Mouse (Mus musculus) embryonic stem cell, embryonic (primary cell): Measurements from ENCODE around the gene Atp5b.

Experiments
- CTCF ChIA-PET, 4 experiments: fragments of 300-600 bp in 2 of 4; fragments of 350-600 bp in 2 of 4; sonication (Branson Sonifier 250); formaldehyde crosslinking; loops; one replicate each; lab custom pipeline; 2022; ENCODE audit warnings: inconsistent platforms in 2 of 4; lab: Charles Lee
- POLR2A ChIA-PET, 4 experiments: fragments of 300-600 bp in 2 of 4; fragments of 350-600 bp in 2 of 4; sonication (Branson Sonifier 250); formaldehyde crosslinking; loops; one replicate each; lab custom pipeline; 2022; ENCODE audit warnings: antibody characterized with exemption in 4 of 4, inconsistent platforms in 1 of 4; lab: Charles Lee

The Atp5b gene

DNA sequence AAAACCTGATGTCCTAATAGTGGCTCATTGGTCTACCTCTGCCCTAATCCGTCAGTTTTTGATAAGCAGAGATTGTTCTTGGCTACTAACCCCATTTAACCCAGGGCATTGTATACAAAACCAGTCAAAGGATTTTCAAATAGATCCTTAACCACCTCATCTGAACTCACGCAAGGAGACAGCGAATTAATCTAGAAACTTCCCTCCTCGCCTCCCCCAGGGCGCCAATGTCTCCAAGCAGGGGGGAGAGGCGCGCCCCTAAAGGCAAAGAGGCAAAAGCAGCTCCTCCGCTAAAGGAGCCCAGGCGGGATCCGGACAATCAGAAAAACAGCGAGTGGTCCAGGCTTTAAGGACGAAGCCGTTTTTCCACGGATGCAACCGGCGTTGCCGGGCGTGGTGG lies 24.9 kb upstream of the Atp5b start:
- CTCF ChIA-PET: interaction anchor here in 1 of 4 experiments (1.0 kb wide), 1 partner anchor 33 kb away, joined by 3 read pairs; the partner anchor contains the start of gene Baz2a

DNA sequence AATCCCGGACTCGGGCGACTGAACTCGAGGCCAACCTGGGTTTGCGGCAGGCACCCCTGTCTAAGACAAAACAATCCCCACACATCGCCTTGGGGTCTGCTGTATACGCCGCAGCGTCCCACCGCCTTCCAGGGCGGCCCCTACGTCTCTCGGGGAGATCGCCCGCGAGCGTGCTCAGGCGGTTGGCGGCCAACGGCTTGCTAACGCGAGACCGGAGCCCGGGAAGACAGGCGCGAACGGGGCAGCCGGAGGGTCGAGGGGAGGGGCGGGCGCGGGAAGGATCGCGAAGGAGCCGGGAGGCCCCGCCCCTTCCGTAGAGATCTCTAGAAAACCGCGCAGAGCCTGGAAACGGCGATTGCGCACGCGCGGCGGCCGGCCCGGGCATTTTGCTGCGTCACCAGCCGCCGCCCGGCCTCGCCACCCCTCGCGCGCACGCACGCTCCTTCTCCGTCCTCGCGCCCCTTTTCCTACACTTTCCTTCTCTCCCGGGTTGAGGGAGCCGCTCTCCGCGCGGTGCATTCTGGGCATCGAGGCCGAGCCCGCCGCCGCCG lies 24.4 kb upstream of the Atp5b start, which contains the start of gene Ptges3:
Ptges3 (plus strand) TSS at position 354 of the 551 bp plus-strand sequence.
- ChIA-PET CTCF (interaction anchor here in 2 of 4 experiments (0.5 to 1.0 kb wide), 2 partner anchors 32 to 687 kb away, joined by 3 to 4 read pairs; partner anchors contain the start of gene Baz2a (in 1 of the 2)), POLR2A (interaction anchor here (0.7 to 17.4 kb wide), 23 partner anchors 9 to 352 kb away, joined by 3 to 755 read pairs (median 5); partner anchors contain the start of genes Naca (in 3 of the 4), Atp5b (in 2 of the 4), Baz2a (in 1 of the 4) and Gls2 (in 1 of the 4))

More for the DNA sequence above, 24.9 kb upstream of the Atp5b start:
- POLR2A ChIA-PET: interaction anchor here (0.7 to 17.4 kb wide), 19 partner anchors 8 to 353 kb away, joined by 3 to 755 read pairs (median 5); partner anchors contain the start of genes Naca (in 3 of the 4), Atp5b (in 2 of the 4), Baz2a (in 1 of the 4) and Gls2 (in 1 of the 4)

DNA sequence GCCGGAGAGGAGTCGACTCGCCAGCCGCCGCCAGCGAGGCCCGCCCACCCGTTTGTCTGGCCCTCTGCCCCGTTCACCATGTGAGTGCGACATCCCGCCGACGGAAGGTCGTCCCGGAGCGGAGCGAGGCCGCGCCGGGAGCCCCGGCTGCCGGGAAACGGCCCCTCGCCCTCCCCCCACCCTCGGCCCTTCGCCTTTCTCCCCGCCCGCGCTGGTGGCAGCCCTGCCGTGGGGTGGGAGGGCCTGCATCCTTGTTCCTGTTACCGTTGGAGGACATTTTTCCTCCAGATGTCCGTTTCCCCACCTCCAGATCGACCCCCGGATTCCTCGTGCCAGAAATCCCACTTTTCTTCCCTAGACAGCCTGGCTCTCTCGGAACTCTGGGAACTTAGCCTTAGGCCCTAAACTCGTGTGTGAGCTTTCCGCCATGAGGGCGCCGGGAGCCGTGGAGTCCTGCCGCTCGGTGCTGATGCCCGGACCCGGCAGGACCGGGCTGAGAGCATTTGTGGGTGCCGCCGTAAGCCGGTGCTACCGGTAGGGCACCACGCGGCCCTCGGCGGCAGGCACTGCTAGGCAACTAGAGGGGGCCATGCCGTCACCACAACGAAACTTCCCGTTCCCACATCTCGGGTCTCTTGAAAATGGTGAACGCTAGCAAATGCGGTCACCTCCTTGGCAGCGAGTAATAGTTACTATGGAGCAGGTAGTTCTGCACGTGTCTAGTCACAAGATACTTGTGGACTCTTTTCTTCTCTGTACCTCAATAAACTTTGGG lies 23.7 kb upstream of the Atp5b start:
- CTCF ChIA-PET: interaction anchor here in 1 of 4 experiments (0.5 kb wide), 1 partner anchor 686 kb away, joined by 4 read pairs; no protein-coding TSS in a partner anchor
- POLR2A ChIA-PET: interaction anchor here in 2 of 4 experiments (1.0 to 17.4 kb wide), 10 partner anchors 11 to 263 kb away, joined by 3 to 336 read pairs (median 16); partner anchors contain the start of genes Atp5b (in 2 of the 2), Naca (in 2 of the 2), Baz2a (in 1 of the 2) and Cnpy2 (in 1 of the 2)

DNA sequence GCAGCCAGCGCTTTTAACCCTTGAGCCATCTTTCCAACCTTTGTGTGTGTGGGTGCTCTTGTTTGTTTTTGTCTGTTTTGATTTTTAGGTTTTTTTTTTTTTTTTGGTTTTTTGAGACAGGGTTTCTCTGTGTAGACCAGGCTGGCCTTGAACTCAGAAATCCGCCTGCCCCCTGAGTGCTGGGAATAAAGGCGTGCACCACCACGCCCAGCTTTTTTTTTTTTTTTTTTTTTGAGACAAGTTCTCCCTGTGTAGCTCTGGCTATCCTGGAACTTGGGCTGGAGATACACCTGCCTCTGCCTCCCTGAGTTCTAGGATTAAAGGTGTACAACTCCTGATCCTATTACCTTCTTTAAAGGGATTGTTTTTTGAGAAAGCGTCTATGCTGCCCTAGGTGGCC lies 22.0 kb upstream of the Atp5b start:
- ChIA-PET CTCF (interaction anchor here (0.5 to 0.7 kb wide), 6 partner anchors 22 to 298 kb away, joined by 3 to 8 read pairs (median 4); no protein-coding TSS in a partner anchor), POLR2A (interaction anchor here (0.5 to 9.5 kb wide), 53 partner anchors 8 to 847 kb away, joined by 3 to 109 read pairs (median 5); partner anchors contain the start of genes Atp5b (in 3 of the 4), Baz2a (in 2 of the 4), Gls2 (in 2 of the 4) and Naca (in 2 of the 4))

DNA sequence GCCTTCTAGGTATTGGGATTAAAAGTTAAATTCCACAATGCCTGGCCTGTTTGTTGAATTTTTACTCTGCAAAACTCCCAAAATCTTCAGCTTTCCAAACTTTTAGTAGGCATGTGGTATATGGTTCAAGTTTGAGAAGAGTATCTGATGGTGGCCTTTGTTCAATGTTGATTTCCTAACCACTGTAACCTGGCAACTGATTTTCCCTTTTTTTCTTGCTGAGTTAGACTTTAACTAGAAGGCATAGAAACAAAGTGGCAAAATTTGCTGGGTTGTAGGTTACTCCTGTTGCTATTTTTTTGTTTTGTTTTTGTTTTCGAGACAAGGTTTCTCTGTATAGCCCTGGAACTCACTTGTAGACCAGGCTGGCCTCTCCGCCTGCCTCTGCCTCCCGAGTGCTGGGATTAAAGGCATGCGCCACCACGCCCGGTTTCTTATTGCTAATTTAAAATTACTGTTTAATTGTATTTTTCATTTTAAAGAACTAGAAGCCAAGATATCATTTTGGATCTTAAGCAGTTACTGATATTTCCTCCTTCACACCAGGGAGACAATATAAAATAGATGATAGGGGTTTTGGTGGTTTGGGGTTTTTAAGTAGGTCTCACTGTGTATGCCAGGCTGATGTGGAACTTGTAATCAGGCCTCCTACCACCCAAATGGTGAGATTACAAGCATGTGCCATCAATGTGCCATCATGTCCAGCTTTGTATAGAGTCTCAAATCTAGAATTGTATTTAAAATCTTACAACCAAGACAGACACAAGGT lies 20.7 kb upstream of the Atp5b start:
- ChIA-PET POLR2A (interaction anchor here (0.6 to 9.5 kb wide), 26 partner anchors 8 to 561 kb away, joined by 3 to 109 read pairs (median 11); partner anchors contain the start of genes Atp5b (in 2 of the 4), Naca (in 2 of the 4), Baz2a (in 1 of the 4) and Gls2 (in 1 of the 4)), CTCF (interaction anchor here in 1 of 4 experiments (0.6 kb wide), 1 partner anchor 78 kb away, joined by 3 read pairs; no protein-coding TSS in a partner anchor)

DNA sequence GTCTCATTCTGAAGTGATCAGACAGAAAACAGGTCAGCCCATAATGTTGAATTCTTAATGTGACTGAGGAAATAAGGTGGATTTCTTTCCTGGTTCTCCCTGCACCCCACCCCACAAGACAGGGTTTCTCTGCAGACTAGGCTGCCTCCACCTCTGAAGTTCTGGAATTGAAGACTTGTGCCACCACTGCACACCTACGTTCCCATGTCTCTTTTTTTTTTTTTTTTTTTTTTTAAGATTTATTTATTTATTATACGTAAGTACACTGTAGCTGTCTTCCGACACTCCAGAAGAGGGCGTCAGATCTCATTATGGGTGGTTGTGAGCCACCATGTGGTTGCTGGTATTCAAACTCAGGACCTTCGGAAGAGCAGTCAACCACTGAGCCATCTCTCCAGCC lies 17.0 kb upstream of the Atp5b start:
- ChIA-PET POLR2A (interaction anchor here in 3 of 4 experiments (0.6 to 9.5 kb wide), 17 partner anchors 8 to 925 kb away, joined by 3 to 109 read pairs (median 5); partner anchors contain the start of genes Atp5b (in 3 of the 3) and Naca (in 1 of the 3)), CTCF (interaction anchor here in 3 of 4 experiments (0.6 to 0.7 kb wide), 6 partner anchors 31 to 434 kb away, joined by 3 to 7 read pairs (median 4); partner anchors contain the start of gene Pan2 (in 1 of the 3))

DNA sequence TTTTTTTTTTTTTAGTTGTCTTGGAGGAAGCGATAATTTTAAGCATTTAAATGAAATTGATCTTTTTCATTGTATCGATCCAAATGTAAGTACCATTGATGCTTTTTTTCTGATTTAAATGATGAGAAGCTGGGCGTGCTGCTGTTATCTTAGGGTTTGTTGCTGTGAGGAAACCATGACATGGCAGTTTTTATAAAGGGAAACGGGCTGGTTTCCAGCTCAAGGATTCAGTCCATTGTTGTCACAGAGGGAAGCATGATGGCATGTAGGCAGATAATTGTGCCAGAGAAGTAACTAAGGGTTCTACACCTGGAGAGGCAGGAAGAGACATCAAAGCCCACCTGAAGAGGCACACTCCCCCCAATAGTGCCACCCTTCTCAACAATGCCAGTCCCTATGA lies 13.9 kb upstream of the Atp5b start:
- ChIA-PET POLR2A (interaction anchor here (0.6 to 11.8 kb wide), 31 partner anchors 8 to 401 kb away, joined by 3 to 302 read pairs (median 5); partner anchors contain the start of genes Atp5b (in 3 of the 4), Baz2a (in 2 of the 4), Naca (in 2 of the 4) and Gls2 (in 1 of the 4)), CTCF (interaction anchor here (0.6 to 1.3 kb wide), 6 partner anchors 21 to 600 kb away, joined by 3 to 7 read pairs (median 3); partner anchors contain the start of gene Baz2a (in 1 of the 4))

DNA sequence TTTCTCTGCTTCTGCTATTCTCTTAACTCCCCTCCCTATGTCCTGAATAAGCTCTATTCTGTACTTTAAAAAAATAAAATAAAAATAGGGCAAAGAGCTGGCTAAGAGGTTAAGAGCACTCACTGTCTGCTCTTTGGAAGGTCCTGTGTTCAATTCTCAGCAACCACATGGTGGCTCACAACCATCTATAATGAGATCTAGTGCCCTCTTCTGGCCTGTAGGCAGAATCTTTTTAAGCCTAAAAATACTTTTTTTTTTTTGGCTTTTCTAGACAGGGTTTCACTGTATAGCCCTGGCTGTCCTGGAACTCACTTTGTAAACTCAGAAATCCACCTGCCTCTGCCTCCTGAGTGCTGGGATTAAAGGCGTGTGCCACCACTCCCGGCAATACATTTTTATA lies 12.6 kb upstream of the Atp5b start:
- CTCF ChIA-PET: interaction anchor here (0.6 to 1.3 kb wide), 4 partner anchors 9 to 402 kb away, joined by 3 to 7 read pairs (median 4); partner anchors contain the start of genes Baz2a (in 2 of the 4) and Nab2 (in 1 of the 4)
- POLR2A ChIA-PET: interaction anchor here in 2 of 4 experiments (0.6 to 11.8 kb wide), 19 partner anchors 8 to 220 kb away, joined by 3 to 302 read pairs (median 7); partner anchors contain the start of genes Atp5b (in 2 of the 2), Baz2a (in 1 of the 2) and Naca (in 1 of the 2)

DNA sequence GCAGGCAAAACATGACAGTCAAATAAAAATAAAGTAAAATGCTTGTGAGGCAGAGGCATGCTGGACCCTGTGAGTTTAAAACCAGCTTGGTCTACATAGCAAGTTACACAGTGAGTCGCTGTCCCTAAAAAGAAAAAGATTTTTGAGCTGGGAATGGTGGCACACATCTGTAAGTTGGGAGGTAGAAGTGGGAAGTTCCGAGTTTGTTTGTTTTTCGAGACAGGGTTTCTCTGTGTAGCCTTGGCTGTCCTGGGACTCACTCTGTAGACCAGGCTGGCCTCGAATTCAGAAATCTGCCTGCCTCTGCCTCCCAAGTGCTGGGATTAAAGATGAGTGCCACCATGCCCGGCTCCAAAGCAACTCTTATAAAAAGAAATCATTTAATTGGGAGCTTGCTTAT lies 4.8 kb upstream of the Atp5b start:
- POLR2A ChIA-PET: interaction anchor here (0.9 to 11.8 kb wide), 33 partner anchors 8 to 206 kb away, joined by 3 to 302 read pairs (median 5); partner anchors contain the start of genes Baz2a (in 2 of the 4), Gls2 (in 2 of the 4), Naca (in 2 of the 4) and Atp5b (in 1 of the 4)
- CTCF ChIA-PET: interaction anchor here (0.7 to 2.3 kb wide), 5 partner anchors 13 to 205 kb away, joined by 3 to 9 read pairs (median 3); partner anchors contain the start of gene Baz2a (in 2 of the 4)

DNA sequence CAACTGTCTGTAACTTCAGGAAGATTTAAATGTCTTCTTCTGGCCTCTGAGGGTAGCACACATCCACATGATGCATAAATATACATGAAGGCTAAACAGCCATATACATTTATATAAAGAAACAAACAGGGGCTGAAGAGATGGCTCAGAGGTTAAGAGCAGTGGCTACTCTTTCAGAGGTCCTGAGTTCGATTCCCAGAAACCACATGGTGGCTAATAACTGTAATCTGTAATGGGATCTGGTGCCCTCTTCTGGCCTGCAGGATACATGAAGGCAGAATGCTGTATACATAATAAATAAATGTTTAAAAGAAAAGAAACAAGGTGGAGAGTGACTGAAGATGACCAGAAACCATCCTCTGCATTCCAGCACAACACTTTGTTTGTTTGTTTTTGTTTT lies 2.6 kb upstream of the Atp5b start:
- POLR2A ChIA-PET: interaction anchor here in 2 of 4 experiments (1.1 to 7.9 kb wide), 2 partner anchors 17 to 36 kb away, joined by 3 to 206 read pairs; partner anchors contain the start of gene Baz2a (in 1 of the 2)
- CTCF ChIA-PET: no interaction called here

DNA sequence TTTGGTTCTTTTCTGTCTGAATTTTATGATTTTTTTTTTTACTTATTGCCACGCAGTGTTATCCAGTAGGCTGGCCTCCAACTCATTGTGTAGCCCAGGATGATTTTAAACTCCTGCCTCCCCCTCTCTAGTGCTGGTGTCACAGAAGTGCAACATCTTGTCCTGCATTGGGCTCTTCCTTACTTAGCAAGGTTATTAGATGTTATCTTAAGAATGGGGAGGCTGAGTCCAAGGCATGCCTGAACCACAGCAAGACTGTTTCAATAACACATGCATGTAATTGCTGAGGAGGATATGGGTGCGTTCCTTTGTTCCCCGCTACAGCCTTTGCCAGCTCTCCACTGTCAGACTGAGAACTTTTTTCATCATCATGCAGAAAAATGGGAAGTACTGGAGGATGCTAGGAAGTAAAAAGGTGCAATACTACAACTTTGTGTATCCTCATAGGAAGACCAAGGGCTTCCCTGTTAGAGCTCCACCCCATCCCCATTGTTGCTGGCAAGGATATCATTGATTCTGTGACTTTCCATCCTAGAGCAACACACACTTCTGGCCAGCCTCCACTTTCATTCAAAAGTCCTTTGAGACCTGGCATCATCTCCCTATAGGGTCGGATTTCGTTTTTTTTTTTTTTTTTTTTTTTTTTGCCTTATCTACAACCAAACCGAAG lies 1.1 kb upstream of the Atp5b start:
- ChIA-PET POLR2A (interaction anchor here in 3 of 4 experiments (0.7 to 17.8 kb wide), 25 partner anchors 8 to 443 kb away, joined by 3 to 302 read pairs (median 7); partner anchors contain the start of genes Baz2a (in 3 of the 3), Gls2 (in 2 of the 3), Esyt1 (in 1 of the 3) and Naca (in 1 of the 3)), CTCF (interaction anchor here in 3 of 4 experiments (0.7 to 1.9 kb wide), 3 partner anchors 119 to 406 kb away, joined by 6 to 11 read pairs (median 6); no protein-coding TSS in a partner anchor)

DNA sequence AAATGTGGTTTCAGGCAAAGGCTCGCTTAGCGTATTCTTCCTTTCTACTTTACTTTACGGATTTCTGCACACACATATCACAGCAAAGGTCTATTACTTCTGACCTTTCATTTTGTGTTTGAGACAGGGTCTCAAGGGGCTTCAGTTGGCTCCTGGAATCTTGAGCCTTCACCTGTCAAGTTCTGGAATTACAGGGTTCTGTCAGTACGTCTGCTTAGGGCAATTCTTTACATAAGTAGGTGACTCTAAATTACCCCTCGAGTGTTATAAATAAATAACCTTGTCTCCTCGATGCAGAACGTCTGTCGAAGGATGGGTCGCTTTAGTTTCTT lies 630 bp upstream of the Atp5b start:
- CTCF ChIA-PET: interaction anchor here in 3 of 4 experiments (0.7 to 1.9 kb wide), 5 partner anchors 9 to 406 kb away, joined by 3 to 11 read pairs (median 4); partner anchors contain the start of gene Baz2a (in 1 of the 3)

DNA sequence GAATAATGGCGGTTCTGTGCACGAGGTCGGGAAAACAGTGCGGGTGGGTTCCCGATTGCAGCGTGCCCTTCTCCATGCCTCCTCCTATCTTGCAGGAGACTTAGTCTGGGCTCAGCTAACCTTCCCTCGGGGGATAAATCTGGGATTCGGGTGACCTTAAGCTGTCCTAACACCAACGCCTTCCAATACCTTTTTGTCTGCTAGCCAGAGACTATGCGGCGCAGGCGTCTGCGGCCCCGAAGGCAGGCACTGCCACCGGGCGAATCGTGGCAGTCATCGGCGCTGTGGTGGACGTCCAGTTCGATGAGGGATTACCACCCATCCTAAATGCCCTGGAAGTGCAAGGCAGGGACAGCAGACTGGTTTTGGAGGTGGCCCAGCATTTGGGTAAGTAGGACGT lies 615 bp downstream of the Atp5b start:
- POLR2A ChIA-PET: interaction anchor here (0.5 to 17.8 kb wide), 113 partner anchors 9 to 793 kb away, joined by 3 to 302 read pairs (median 5); partner anchors contain the start of genes Baz2a (in 3 of the 4), Naca (in 3 of the 4), Cnpy2 (in 2 of the 4) and Gls2 (in 2 of the 4)
- CTCF ChIA-PET: interaction anchor here in 1 of 4 experiments (1.1 to 1.9 kb wide), 3 partner anchors 8 to 275 kb away, joined by 4 to 6 read pairs (median 6); no protein-coding TSS in a partner anchor

More for the DNA sequence above, 630 bp upstream of the Atp5b start:
- POLR2A ChIA-PET: interaction anchor here (0.5 to 17.8 kb wide), 117 partner anchors 8 to 792 kb away, joined by 3 to 302 read pairs (median 5); partner anchors contain the start of genes Baz2a (in 3 of the 4), Prim1 (in 3 of the 4), Cnpy2 (in 2 of the 4) and Gls2 (in 2 of the 4)

DNA sequence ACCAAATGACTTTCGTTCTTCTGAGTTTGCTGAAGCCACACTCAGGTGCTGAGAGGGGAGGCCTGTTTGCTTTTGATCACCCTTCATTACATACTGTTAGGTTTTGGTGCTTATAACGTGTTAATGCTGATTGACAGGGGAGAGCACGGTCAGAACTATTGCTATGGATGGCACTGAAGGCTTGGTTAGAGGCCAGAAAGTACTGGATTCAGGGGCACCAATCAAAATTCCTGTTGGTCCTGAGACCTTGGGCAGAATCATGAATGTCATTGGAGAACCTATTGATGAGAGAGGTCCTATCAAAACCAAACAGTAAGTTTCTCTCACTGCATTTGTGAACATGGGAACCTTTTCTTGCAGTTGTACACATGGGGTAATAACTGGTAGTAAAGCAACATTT lies 1.1 kb downstream of the Atp5b start:
- CTCF ChIA-PET: interaction anchor here in 1 of 4 experiments (1.9 kb wide), 1 partner anchor 274 kb away, joined by 6 read pairs; no protein-coding TSS in a partner anchor
- POLR2A ChIA-PET: interaction anchor here (0.6 to 17.8 kb wide), 65 partner anchors 8 to 794 kb away, joined by 3 to 302 read pairs (median 7); partner anchors contain the start of genes Baz2a (in 3 of the 4), Naca (in 2 of the 4), Esyt1 (in 1 of the 4) and Gls2 (in 1 of the 4)

DNA sequence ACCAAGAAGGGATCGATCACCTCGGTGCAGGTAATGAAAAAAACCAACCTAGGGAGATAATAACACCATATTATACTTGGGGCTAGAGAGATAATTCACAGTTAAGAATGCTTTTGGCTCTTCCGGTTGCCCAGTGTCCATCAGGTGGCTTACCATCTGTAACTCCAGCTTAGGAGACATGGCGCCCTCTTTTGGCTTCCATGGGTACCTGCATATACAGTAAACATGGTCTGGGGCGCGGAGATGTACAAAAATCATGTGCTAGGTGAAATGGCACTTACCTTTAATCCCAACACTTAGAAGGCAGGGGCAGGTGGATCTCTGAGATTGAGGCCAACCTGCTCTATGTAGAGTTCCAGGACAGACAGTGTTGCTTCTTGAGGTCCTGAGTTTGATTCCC lies 3.3 kb downstream of the Atp5b start:
- CTCF ChIA-PET: interaction anchor here in 2 of 4 experiments (0.9 to 1.0 kb wide), 2 partner anchors 11 to 90 kb away, joined by 3 to 4 read pairs; no protein-coding TSS in a partner anchor
- POLR2A ChIA-PET: interaction anchor here (0.6 to 17.8 kb wide), 22 partner anchors 8 to 412 kb away, joined by 3 to 302 read pairs (median 4); partner anchors contain the start of genes Naca (in 2 of the 4), Baz2a (in 1 of the 4) and Myl6b (in 1 of the 4)
